ENCODE assay signal across 30 mouse cellular contexts in genomic region chr7:27683218-27683617, GRCm38 (mm10). TPM values are rescaled to one million over a fixed set of nuclear protein-coding genes. Genes with fewer than 3 reads are reported as not detected.
"Had no signal": no experiment of that assay in that cellular context is flagged by ENCODE, and none has a peak within 500 bp of the region (broad histone marks: within the 10 kb centered on the region; RNA-seq: fewer than 3 reads in every experiment).

No protein-coding gene starts in this region.

- H3K27me3 ChIP-seq: hindbrain, embryonic 12.5 days; intestine, embryonic 15.5 days; kidney, embryonic 15.5 days; limb, embryonic 13.5 days; limb, embryonic 15.5 days had no signal

- H3K4me3 ChIP-seq: gastrocnemius, adult 2 months; heart, adult 2 months; heart, embryonic 12.5 days; hindbrain, embryonic 10.5 days; hindbrain, embryonic 12.5 days; intestine, embryonic 15.5 days; kidney, embryonic 15.5 days; limb, embryonic 13.5 days; limb, embryonic 15.5 days; liver, embryonic 13.5 days; liver, embryonic 15.5 days had no signal

- H3K4me2 ChIP-seq: heart, embryonic 12.5 days; hindbrain, embryonic 12.5 days; hindbrain, embryonic 14.5 days; intestine, embryonic 15.5 days; kidney, embryonic 15.5 days; limb, embryonic 13.5 days; limb, embryonic 15.5 days; liver, embryonic 13.5 days; liver, embryonic 15.5 days had no signal

- H3K9ac ChIP-seq: heart, embryonic 12.5 days; hindbrain, embryonic 12.5 days; hindbrain, embryonic 14.5 days; intestine, embryonic 15.5 days; kidney, embryonic 15.5 days; limb, embryonic 13.5 days; limb, embryonic 15.5 days; liver, embryonic 13.5 days; liver, embryonic 15.5 days had no signal

- H3K36me3 ChIP-seq: heart, embryonic 12.5 days; hindbrain, embryonic 10.5 days; hindbrain, embryonic 12.5 days; intestine, embryonic 15.5 days; kidney, embryonic 15.5 days; limb, embryonic 13.5 days; limb, embryonic 15.5 days; liver, embryonic 13.5 days; liver, embryonic 15.5 days had no signal

- ATAC-seq: hindbrain, embryonic 16.5 days; inflammation-experienced regulatory T-cells, adult 6 months; intestine, embryonic 15.5 days; intestine, postnatal 0 days had no signal

- DNase-seq: gastrocnemius, adult 2 months; gastrocnemius, postnatal 10 days; gastrocnemius, postnatal 25 days; heart, adult 2 months; heart, postnatal 10 days; heart, postnatal 4 days; kidney, adult 2 months; kidney, adult 9 months; kidney, postnatal 14 days; kidney, postnatal 36 days; layer of hippocampus, adult 9-11 months; layer of hippocampus, postnatal 36 days; left cerebral cortex, postnatal 4 days; liver, embryonic 13.5 days had no signal

- H3K27ac ChIP-seq: gastrocnemius, adult 2 months; heart, adult 2 months; hindbrain, embryonic 10.5 days; hindbrain, embryonic 12.5 days; hindbrain, embryonic 14.5 days; intestine, embryonic 15.5 days; kidney, embryonic 15.5 days; kidney, postnatal 0 days; limb, embryonic 13.5 days; limb, embryonic 15.5 days; liver, embryonic 13.5 days; liver, embryonic 15.5 days had no signal

- H3K9me3 ChIP-seq: heart, embryonic 12.5 days; hindbrain, embryonic 10.5 days; hindbrain, embryonic 12.5 days; intestine, embryonic 15.5 days; kidney, embryonic 15.5 days; limb, embryonic 13.5 days; limb, embryonic 15.5 days; liver, embryonic 13.5 days; liver, embryonic 15.5 days had no signal

RNA-seq across cellular contexts. Expression of gene Ttc9b, which starts 29.5 kb away (rescaled TPM):
- total RNA-seq: gastrocnemius, adult 2 months; gastrocnemius, postnatal 25 days; gastrocnemius, postnatal 4 days; heart, adult 2 months; heart, postnatal 10 days; heart, postnatal 25 days; heart, postnatal 4 days; liver, adult 2 months had no signal
- polyA plus RNA-seq: heart, adult 2 months; inflammation-experienced regulatory T-cells, adult 6 months; kidney, adult 2 months; kidney, postnatal 0 days; liver, adult 2 months had no signal
